In the genomic region with DNA sequence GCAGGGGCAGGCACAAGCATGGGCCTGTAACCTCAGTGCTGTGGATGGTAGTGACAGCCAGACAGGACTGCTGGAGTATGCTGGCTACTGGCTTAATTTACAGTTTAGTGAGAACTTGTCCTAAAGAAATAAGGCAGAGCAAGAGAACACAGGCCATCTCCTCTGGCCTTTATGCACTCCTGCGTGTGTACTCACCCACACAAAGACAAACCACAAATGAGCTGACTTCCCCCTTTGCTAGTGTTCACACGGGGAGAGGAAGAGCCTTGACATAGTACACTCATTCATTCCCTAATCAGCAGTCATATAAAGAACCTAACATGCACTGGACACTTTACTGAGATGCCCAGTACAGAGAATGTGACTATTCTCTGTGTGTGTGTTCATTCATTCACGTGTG, we compare ENCODE assay signal across 13 mouse cellular contexts. TPM values are rescaled to one million over a fixed set of nuclear protein-coding genes. Genes with fewer than 3 reads are reported as not detected.
DNase-seq lines count a peak whose midpoint lies in the region; ATAC-seq and TF ChIP-seq lines count a peak whose summit lies in the region.
"Had no signal": no experiment of that assay in that cellular context is flagged by ENCODE, and none has a peak within 500 bp of the region (broad histone marks: within the 10 kb centered on the region; RNA-seq: fewer than 3 reads in every experiment).

No protein-coding gene starts in this region.

- H3K4me2 ChIP-seq in kidney, embryonic 15.5 days: no peak overlapping the region
- peak overlapping the region; percentile 14; the same call in 1 of the 2 replicates for H3K4me2 ChIP-seq in liver, embryonic 16.5 days (ENCODE audit: low read depth, low read length)
- H3K4me2 ChIP-seq: neural tube, embryonic 12.5 days had no signal

- no peak overlapping the region for H3K9ac ChIP-seq in kidney, embryonic 15.5 days
- peak overlapping the region; percentile 97 for H3K9ac ChIP-seq in ES-Bruce4 (ENCODE audit: low read depth, poor library complexity, severe bottlenecking)
- no peak overlapping the region for H3K9ac ChIP-seq in liver, embryonic 16.5 days (ENCODE audit: low read depth, low read length)
- H3K9ac ChIP-seq: neural tube, embryonic 12.5 days had no signal

- H3K36me3 ChIP-seq in kidney, embryonic 15.5 days: peaks cover 11% of the 10 kb centered on the region
- H3K36me3 ChIP-seq in ES-Bruce4 (ENCODE audit: control insufficient read depth, insufficient read depth, low read length, poor library complexity, severe bottlenecking): peaks cover 42% of the 10 kb centered on the region
- peaks cover 4% of the 10 kb centered on the region; the same call in 1 of the 2 replicates for H3K36me3 ChIP-seq in liver, embryonic 16.5 days (ENCODE audit: control insufficient read depth, insufficient read depth)
- H3K36me3 ChIP-seq: neural tube, embryonic 12.5 days had no signal

- no peak for TF ChIP-seq EP300 in ES-Bruce4 (IDR thresholded peaks at IDR 0.05; ENCODE audit: insufficient read depth, low read depth, low read length)

- peak overlapping the region; percentile 38; the same call in 1 of the 2 replicates for H3K27ac ChIP-seq in kidney, embryonic 15.5 days
- H3K27ac ChIP-seq in ES-Bruce4 (ENCODE audit: insufficient read depth, low read length): peak overlapping the region; percentile 91
- peak overlapping the region; percentile 96 for H3K27ac ChIP-seq in liver, embryonic 16.5 days (ENCODE audit: low read length)
- H3K27ac ChIP-seq: embryonic facial prominence, embryonic 10.5 days; midbrain, embryonic 10.5 days; neural tube, embryonic 12.5 days had no signal

- no peaks in the 10 kb centered on the region for H3K9me3 ChIP-seq in kidney, embryonic 15.5 days (replicated peaks)
- no peaks in the 10 kb centered on the region for H3K9me3 ChIP-seq in ES-Bruce4 (replicated peaks; ENCODE audit: control insufficient read depth, insufficient read depth, low read length, poor library complexity, severe bottlenecking)
- no peaks in the 10 kb centered on the region for H3K9me3 ChIP-seq in liver, embryonic 16.5 days (replicated peaks; ENCODE audit: control insufficient read depth, low read length)
- H3K9me3 ChIP-seq: embryonic facial prominence, embryonic 10.5 days; midbrain, embryonic 10.5 days; neural tube, embryonic 12.5 days had no signal

- H3K27me3 ChIP-seq in kidney, embryonic 15.5 days: no peaks in the 10 kb centered on the region
- H3K27me3 ChIP-seq in ES-Bruce4 (ENCODE audit: control insufficient read depth, insufficient read depth, low read length, poor library complexity, severe bottlenecking): no peaks in the 10 kb centered on the region
- no peaks in the 10 kb centered on the region for H3K27me3 ChIP-seq in liver, embryonic 16.5 days (ENCODE audit: control insufficient read depth, insufficient read depth, low read depth, low read length)
- H3K27me3 ChIP-seq: neural tube, embryonic 12.5 days had no signal

- DNase-seq in kidney, adult 18-20 months: no peak
- DNase-seq in A20 (ENCODE audit: low read depth, low spot score): peak; percentile 54
- DNase-seq in left cerebral cortex, postnatal 10 days (ENCODE audit: extremely low spot score in 1 of 2, low spot score in 2 of 2): no peak
- no peak for DNase-seq in layer of hippocampus, adult 18-20 months (ENCODE audit: low spot score in 2 of 2)
- no peak for DNase-seq in left cerebral cortex, postnatal 14 days (ENCODE audit: low spot score in 2 of 2)
- DNase-seq: cerebellum, adult 11-12 months had no signal

- TF ChIP-seq CTCF in ES-Bruce4 (IDR thresholded peaks at IDR 0.05; ENCODE audit: low read depth, low read length): no peak

- no peak for ATAC-seq in kidney, embryonic 15.5 days (replicated peaks; ENCODE audit: low FRiP score)
- ATAC-seq in liver, embryonic 16.5 days (ENCODE audit: low read depth): no peak
- ATAC-seq: hindbrain, embryonic 16.5 days had no signal

- no peak for TF ChIP-seq POLR2A in ES-Bruce4 (IDR thresholded peaks at IDR 0.05; ENCODE audit: insufficient read depth, low read length)

- WGBS in kidney, embryonic 15.5 days: 78% methylated on average over 3 of the region's 3 CpGs
- WGBS in liver, embryonic 16.5 days (ENCODE audit: insufficient replicate concordance): 24% methylated on average over 3 of the region's 3 CpGs

- no peak overlapping the region for H3K4me3 ChIP-seq in kidney, embryonic 15.5 days (replicated peaks)
- H3K4me3 ChIP-seq in ES-Bruce4 (ENCODE audit: low read depth, low read length): peak overlapping the region; percentile 29
- H3K4me3 ChIP-seq in liver, embryonic 16.5 days (ENCODE audit: low read depth, low read length): no peak overlapping the region
- H3K4me3 ChIP-seq: embryonic facial prominence, embryonic 10.5 days; midbrain, embryonic 10.5 days; neural tube, embryonic 12.5 days had no signal

- peaks cover 53% of the 10 kb centered on the region for H3K4me1 ChIP-seq in kidney, embryonic 15.5 days
- peaks cover 4% of the 10 kb centered on the region for H3K4me1 ChIP-seq in ES-Bruce4 (ENCODE audit: control insufficient read depth, insufficient read depth, low read length)
- H3K4me1 ChIP-seq in liver, embryonic 16.5 days (ENCODE audit: control insufficient read depth, low read depth, low read length): peaks cover 58% of the 10 kb centered on the region

- intact Hi-C loops in left cerebral cortex, postnatal 10 days (cut with DNase I): no loop called here
- intact Hi-C loops in left cerebral cortex, postnatal 14 days (cut with DNase I): no loop called here

RNA-seq across cellular contexts. Expression of a gene that starts 4.7 kb away (rescaled TPM):
- polyA plus RNA-seq in kidney, embryonic 15.5 days (2015; fragmentation: Nextera tagmentation; extraction: Ambion mirVana): 28.4 and 29.7 TPM in 2 replicates
- polyA plus RNA-seq in ES-Bruce4 (2011; ENCODE audit: insufficient read depth, insufficient read length, low read depth, missing spikeins): 62.5 and 67.8 TPM in 2 replicates
- 12.6 and 12.9 TPM in 2 replicates for polyA plus RNA-seq in liver, embryonic 16.5 days (2015; fragmentation: Nextera tagmentation; extraction: Ambion mirVana)
- 10 to 100 TPM; 56.0 to 56.3 TPM for total RNA-seq in left cerebral cortex, postnatal 10 days (2021)
- 10 to 100 TPM; 53.2 to 54.6 TPM for total RNA-seq in layer of hippocampus, adult 18-20 months (2021)
- 10 to 100 TPM; 56.6 to 57.7 TPM for total RNA-seq in left cerebral cortex, postnatal 14 days (2021)

RNA-seq across cellular contexts. Expression of a gene that starts 4.9 kb away (rescaled TPM):
- polyA plus RNA-seq in kidney, embryonic 15.5 days (2015; fragmentation: Nextera tagmentation; extraction: Ambion mirVana): 55.8 TPM in 2 replicates
- 78.5 and 81.4 TPM in 2 replicates for polyA plus RNA-seq in ES-Bruce4 (2011; ENCODE audit: insufficient read depth, insufficient read length, low read depth, missing spikeins)
- 101 and 112 TPM in 2 replicates for polyA plus RNA-seq in liver, embryonic 16.5 days (2015; fragmentation: Nextera tagmentation; extraction: Ambion mirVana)
- total RNA-seq in left cerebral cortex, postnatal 10 days (2021): 10 to 100 TPM; 62.4 to 66.6 TPM
- 10 to 100 TPM; 58.6 to 61.5 TPM for total RNA-seq in layer of hippocampus, adult 18-20 months (2021)
- 10 to 100 TPM; 61.8 to 63.6 TPM for total RNA-seq in left cerebral cortex, postnatal 14 days (2021)

RNA-seq across cellular contexts. Expression of a gene that starts 20.0 kb away (rescaled TPM):
- 0.58 and 1.6 TPM in 2 replicates for polyA plus RNA-seq in kidney, embryonic 15.5 days (2015; fragmentation: Nextera tagmentation; extraction: Ambion mirVana)
- polyA plus RNA-seq in ES-Bruce4 (2011; ENCODE audit: insufficient read depth, insufficient read length, low read depth, missing spikeins): 20.2 and 22.6 TPM in 2 replicates
- 10.4 and 10.8 TPM in 2 replicates for polyA plus RNA-seq in liver, embryonic 16.5 days (2015; fragmentation: Nextera tagmentation; extraction: Ambion mirVana)
- under 1 TPM; 0.28 to 0.77 TPM for total RNA-seq in left cerebral cortex, postnatal 10 days (2021)
- under 1 TPM; 0.27 to 0.48 TPM for total RNA-seq in layer of hippocampus, adult 18-20 months (2021)
- 1 to 10 TPM in 1 of 2 experiments, under 1 TPM in 1; 0.24 to 1.1 TPM for total RNA-seq in left cerebral cortex, postnatal 14 days (2021)

Comparison
In these comparisons a context has a peak if more than half of its experiments do, and no peak if none do; other contexts are left out.
1. H3K27ac ChIP-seq: peak in every context shown above with its lines; median percentile 96 in liver, embryonic 16.5 days; 91 in ES-Bruce4; 38 in kidney, embryonic 15.5 days.